Mouse (Mus musculus) hindbrain, embryonic 13.5 days (tissue): ENCODE data around the gene Csrnp2. TPM values are rescaled to one million over a fixed set of nuclear protein-coding genes. Genes with fewer than 3 reads are reported as not detected.
"Not testable (repeated sequence)": the region's sequence is repeated elsewhere in the genome, so short reads cannot be mapped to it uniquely, and the experiment has no call there.

Experiments
- ATAC-seq: fragments of 200-750 bp; cut with Nextera tagmentation; 2 replicates; pipeline ENCODE4 v1.8.0; 2017; ENCODE audit warnings: moderate TSS enrichment; ENCODE audit not compliant: low FRiP score
- H3K27ac ChIP-seq: fragments of 300-500 bp; sonication (generic); 2 replicates; pipeline ENCODE4 v1.5.1; 2015; ENCODE audit warnings: inconsistent platforms, mild to moderate bottlenecking, moderate library complexity
- H3K27me3 ChIP-seq: fragments of 300-500 bp; sonication (generic); 2 replicates; pipeline ENCODE4 v1.6.1; 2015; ENCODE audit warnings: mild to moderate bottlenecking, inconsistent platforms
- H3K36me3 ChIP-seq: fragments of 300-500 bp; sonication (generic); 2 replicates; pipeline ENCODE4 v1.6.1; 2015; ENCODE audit warnings: mild to moderate bottlenecking, inconsistent platforms
- H3K4me1 ChIP-seq: fragments of 300-500 bp; sonication (generic); replicated peaks from 2 replicates; pipeline ENCODE4 v1.6.1; 2015; ENCODE audit warnings: inconsistent platforms
- H3K4me2 ChIP-seq: fragments of 300-500 bp; sonication (generic); 2 replicates; pipeline ENCODE4 v1.6.1; 2015; ENCODE audit warnings: inconsistent platforms, mild to moderate bottlenecking, moderate library complexity
- H3K4me3 ChIP-seq: fragments of 300-500 bp; sonication (generic); 2 replicates; pipeline ENCODE4 v1.5.1; 2015; ENCODE audit warnings: mild to moderate bottlenecking, inconsistent platforms
- H3K9ac ChIP-seq: fragments of 300-500 bp; sonication (generic); 2 replicates; pipeline ENCODE4 v1.6.1; 2015; ENCODE audit warnings: mild to moderate bottlenecking, inconsistent platforms
- H3K9me3 ChIP-seq: fragments of 300-500 bp; sonication (generic); 2 replicates; pipeline ENCODE4 v1.6.1; 2016; ENCODE audit warnings: inconsistent platforms
- WGBS: fragments of 180-500 bp; shearing (Covaris S2); methylation state at CpG from one replicate; pipeline ENCODE4 v1.1.7; 2015; 5-methylcytosine and 5-hydroxymethylcytosine counted together
- polyA plus RNA-seq: library from polyadenylated mRNA; unstranded; fragments of >200 nt; fragmentation: Nextera tagmentation; extraction: Ambion mirVana; gene quantifications from 2 replicates; pipeline ENCODE4 v1.2.1, GENCODE M21; 2015

Csrnp2 gene
- polyA plus RNA-seq, result 43.2 and 44.4 TPM in 2 replicates

- peak within 1 kb of the TSS; percentile 98 for H3K9ac ChIP-seq
Measured at GRCm38 (mm10) chr15:100495102-100495501, at the start of gene Csrnp2. TSS of gene Csrnp2 (minus strand) at chr15:100495488.

GRCm38 (mm10) chr15:100543651-100544030, 48.4 kb upstream of the Csrnp2 start:
- not testable (repeated sequence) for H3K27me3 ChIP-seq, H3K4me1 ChIP-seq, H3K27ac ChIP-seq, H3K4me3 ChIP-seq, ATAC-seq, H3K9ac ChIP-seq, H3K4me2 ChIP-seq, H3K9me3 ChIP-seq
- 97% methylated on average over 14 of the region's 14 CpGs for WGBS
- peaks cover 54% of the 10 kb centered on the region for H3K36me3 ChIP-seq

More at GRCm38 (mm10) chr15:100495102-100495501, at the start of gene Csrnp2:
- Histone ChIP-seq H3K36me3 (0 out of 2 replicates have a peak, but pooled peaks cover 5% of the 10 kb centered on the region), H3K4me3 (peak within 1 kb of the TSS; percentile 76), H3K4me2 (peak within 1 kb of the TSS; percentile 85), H3K9me3 (no peaks in the 10 kb centered on the region), H3K27ac (peak within 1 kb of the TSS; percentile 99), H3K4me1 (peaks cover 41% of the 10 kb centered on the region), H3K27me3 (no peaks in the 10 kb centered on the region)
- ATAC-seq, result peak; percentile 97
- WGBS, result under 1% methylated on average over 37 of the region's 40 CpGs

- ATAC-seq, result not testable (repeated sequence)
- 96% methylated on average over 28 of the region's 28 CpGs for WGBS
Measured at GRCm38 (mm10) chr15:100542876-100543650, 47.8 kb upstream of the Csrnp2 start.

GRCm38 (mm10) chr15:100541426-100541825, 46.1 kb upstream of the Csrnp2 start:
- 93% methylated on average over 4 of the region's 4 CpGs for WGBS
- no peak overlapping the region for H3K4me3 ChIP-seq

More at GRCm38 (mm10) chr15:100542876-100543650, 47.8 kb upstream of the Csrnp2 start:
- not testable (repeated sequence) for H3K9ac ChIP-seq, H3K27ac ChIP-seq, H3K27me3 ChIP-seq, H3K4me1 ChIP-seq, H3K4me2 ChIP-seq, H3K9me3 ChIP-seq, H3K4me3 ChIP-seq
- peaks cover 48% of the 10 kb centered on the region for H3K36me3 ChIP-seq

GRCm38 (mm10) chr15:100541001-100541400, 45.7 kb upstream of the Csrnp2 start:
- ATAC-seq, H3K9me3 ChIP-seq, H3K9ac ChIP-seq, H3K27me3 ChIP-seq, H3K27ac ChIP-seq, H3K4me3 ChIP-seq, H3K4me1 ChIP-seq, H3K4me2 ChIP-seq: not testable (repeated sequence)
- peaks cover 41% of the 10 kb centered on the region for H3K36me3 ChIP-seq
- 89% methylated on average over 1 of the region's 1 CpGs for WGBS

More at GRCm38 (mm10) chr15:100541426-100541825, 46.1 kb upstream of the Csrnp2 start:
- H3K27ac ChIP-seq, result no peak overlapping the region
- H3K4me2 ChIP-seq, result no peak overlapping the region
- ATAC-seq, result no peak
- no peak overlapping the region for H3K9ac ChIP-seq
- no peaks in the 10 kb centered on the region for H3K27me3 ChIP-seq
- H3K36me3 ChIP-seq, result peaks cover 42% of the 10 kb centered on the region
- no peaks in the 10 kb centered on the region for H3K4me1 ChIP-seq
- no peaks in the 10 kb centered on the region for H3K9me3 ChIP-seq

- Histone ChIP-seq H3K4me2 (no peak overlapping the region), H3K4me3 (no peak overlapping the region), H3K4me1 (no peaks in the 10 kb centered on the region), H3K9me3 (no peaks in the 10 kb centered on the region), H3K27me3 (no peaks in the 10 kb centered on the region), H3K9ac (no peak overlapping the region), H3K27ac (no peak overlapping the region), H3K36me3 (peaks cover 49% of the 10 kb centered on the region)
- WGBS, result 95% methylated on average over 9 of the region's 9 CpGs
- ATAC-seq, result no peak
Measured at GRCm38 (mm10) chr15:100539411-100539810, 44.1 kb upstream of the Csrnp2 start.

- Histone ChIP-seq H3K4me1 (no peaks in the 10 kb centered on the region), H3K4me2 (no peak overlapping the region), H3K9ac (no peak overlapping the region), H3K27me3 (no peaks in the 10 kb centered on the region), H3K36me3 (peaks cover 48% of the 10 kb centered on the region), H3K27ac (no peak overlapping the region), H3K9me3 (no peaks in the 10 kb centered on the region), H3K4me3 (no peak overlapping the region)
- no peak for ATAC-seq
- WGBS, result 89% methylated on average over 6 of the region's 6 CpGs
Measured at GRCm38 (mm10) chr15:100537913-100538312, 42.6 kb upstream of the Csrnp2 start.

GRCm38 (mm10) chr15:100527900-100528299, 32.6 kb upstream of the Csrnp2 start:
- no peak overlapping the region for H3K27ac ChIP-seq
- H3K4me2 ChIP-seq, result no peak overlapping the region
- no peak overlapping the region for H3K9ac ChIP-seq
- H3K4me3 ChIP-seq, result no peak overlapping the region
- no peaks in the 10 kb centered on the region for H3K4me1 ChIP-seq
- no peaks in the 10 kb centered on the region for H3K27me3 ChIP-seq
- no peaks in the 10 kb centered on the region for H3K9me3 ChIP-seq
- ATAC-seq, result no peak
- 90% methylated on average over 5 of the region's 5 CpGs for WGBS
- peaks cover 32% of the 10 kb centered on the region for H3K36me3 ChIP-seq

GRCm38 (mm10) chr15:100525405-100525804, 30.1 kb upstream of the Csrnp2 start:
- Histone ChIP-seq H3K27ac (no peak overlapping the region), H3K36me3 (peaks cover 47% of the 10 kb centered on the region), H3K27me3 (no peaks in the 10 kb centered on the region), H3K4me3 (no peak overlapping the region), H3K4me1 (no peaks in the 10 kb centered on the region), H3K9ac (no peak overlapping the region), H3K4me2 (no peak overlapping the region), H3K9me3 (no peaks in the 10 kb centered on the region)
- WGBS, result 97% methylated on average over 14 of the region's 14 CpGs
- ATAC-seq, result no peak

- Histone ChIP-seq H3K4me3 (no peak overlapping the region), H3K27me3 (no peaks in the 10 kb centered on the region), H3K36me3 (peaks cover 75% of the 10 kb centered on the region), H3K9me3 (no peaks in the 10 kb centered on the region), H3K4me1 (no peaks in the 10 kb centered on the region), H3K9ac (no peak overlapping the region), H3K27ac (no peak overlapping the region), H3K4me2 (no peak overlapping the region)
- ATAC-seq, result no peak
- 93% methylated on average over 14 of the region's 14 CpGs for WGBS
Measured at GRCm38 (mm10) chr15:100520306-100520705, 25.0 kb upstream of the Csrnp2 start.

- Histone ChIP-seq H3K36me3 (peaks cover 84% of the 10 kb centered on the region), H3K4me2 (no peak overlapping the region), H3K4me1 (no peaks in the 10 kb centered on the region), H3K9me3 (no peaks in the 10 kb centered on the region), H3K27me3 (no peaks in the 10 kb centered on the region), H3K9ac (no peak overlapping the region), H3K27ac (no peak overlapping the region), H3K4me3 (no peak overlapping the region)
- ATAC-seq, result no peak
- WGBS, result 95% methylated on average over 2 of the region's 2 CpGs
Measured at GRCm38 (mm10) chr15:100515121-100515520, 19.8 kb upstream of the Csrnp2 start.

GRCm38 (mm10) chr15:100513387-100513786, 18.1 kb upstream of the Csrnp2 start:
- Histone ChIP-seq H3K27ac (no peak overlapping the region), H3K4me3 (no peak overlapping the region), H3K4me1 (no peaks in the 10 kb centered on the region), H3K4me2 (no peak overlapping the region), H3K27me3 (no peaks in the 10 kb centered on the region), H3K9me3 (no peaks in the 10 kb centered on the region), H3K36me3 (peaks cover 81% of the 10 kb centered on the region), H3K9ac (no peak overlapping the region)
- no peak for ATAC-seq
- 92% methylated on average over 4 of the region's 4 CpGs for WGBS

GRCm38 (mm10) chr15:100510072-100510471, 14.8 kb upstream of the Csrnp2 start:
- no peak overlapping the region for H3K4me3 ChIP-seq
- H3K27me3 ChIP-seq, result no peaks in the 10 kb centered on the region
- no peak for ATAC-seq
- no peak overlapping the region for H3K9ac ChIP-seq
- no peaks in the 10 kb centered on the region for H3K9me3 ChIP-seq
- peaks cover 89% of the 10 kb centered on the region for H3K36me3 ChIP-seq
- no peaks in the 10 kb centered on the region for H3K4me1 ChIP-seq
- WGBS, result 94% methylated on average over 11 of the region's 11 CpGs
- H3K27ac ChIP-seq, result no peak overlapping the region
- H3K4me2 ChIP-seq, result no peak overlapping the region
